Mouse (Mus musculus): ENCODE data around the gene Gm13290.
"Not testable (repeated sequence)": the region's sequence is repeated elsewhere in the genome, so short reads cannot be mapped to it uniquely, and the experiment has no call there.

The Gm13290 gene

GRCm38 (mm10) chr4:88782335-88782734, 8.7 kb downstream of the Gm13290 start:
- not testable (repeated sequence) for DNase-seq

- DNase-seq, result not testable (repeated sequence)
These were observed 11.8 kb downstream of the Gm13290 start, which contains the start of gene Gm13276 for GRCm38 (mm10) chr4:88785409-88785808. Gm13276 (plus strand) TSS chr4:88785709.

GRCm38 (mm10) chr4:88788402-88788801, 14.8 kb downstream of the Gm13290 start, which contains the start of gene Gm13277:
Gm13277 (plus strand) TSS chr4:88788632.
- peak; percentile 73 to 83 for DNase-seq

- DNase-seq, result not testable (repeated sequence)
These were observed 17.6 kb downstream of the Gm13290 start, which contains the start of gene Gm13278 for GRCm38 (mm10) chr4:88791250-88791649. Gm13278 (plus strand) TSS chr4:88791550.

GRCm38 (mm10) chr4:88793936-88794675, 20.5 kb downstream of the Gm13290 start, which contains the start of gene Gm13275:
Gm13275 (plus strand) TSS chr4:88794487.
- DNase-seq, result peak; percentile 56 to 76

GRCm38 (mm10) chr4:88797097-88797496, 23.5 kb downstream of the Gm13290 start, which contains the start of gene Gm13279:
Gm13279 (plus strand) TSS chr4:88797397.
- DNase-seq, result not testable (repeated sequence)

- DNase-seq, result not testable (repeated sequence)
These were observed 25.7 kb downstream of the Gm13290 start, which contains the start of gene Gm13285 for GRCm38 (mm10) chr4:88799365-88799764. Gm13285 (plus strand) TSS chr4:88799665.

- DNase-seq, result not testable (repeated sequence)
These were observed 29.3 kb downstream of the Gm13290 start, which contains the start of gene Gm13287 for GRCm38 (mm10) chr4:88802954-88803353. Gm13287 (plus strand) TSS chr4:88803254.

GRCm38 (mm10) chr4:88805231-88805630, 31.6 kb downstream of the Gm13290 start, which contains the start of gene Gm13288:
Gm13288 (plus strand) TSS chr4:88805531.
- DNase-seq, result not testable (repeated sequence)

GRCm38 (mm10) chr4:88805761-88806160, 32.1 kb downstream of the Gm13290 start:
- DNase-seq, result peak; percentile 13 to 35

- no peak for DNase-seq
These were observed 42.3 kb downstream of the Gm13290 start, which contains the start of gene Ifna7 for GRCm38 (mm10) chr4:88815928-88816327. Ifna7 (plus strand) TSS chr4:88816228.

- no peak for DNase-seq
These were observed 46.0 kb downstream of the Gm13290 start, which contains the start of gene Ifna11 for GRCm38 (mm10) chr4:88819659-88820058. Ifna11 (plus strand) TSS chr4:88819959.

- peak in 1 of 2 experiments; percentile 17 for DNase-seq
These were observed 49.4 kb downstream of the Gm13290 start for GRCm38 (mm10) chr4:88822995-88823394.
